In genomic region chr7:45798511-45798836, GRCm38 (mm10) we compare ENCODE assay signal across 8 mouse cellular contexts. TPM values are rescaled to one million over a fixed set of nuclear protein-coding genes. Genes with fewer than 3 reads are reported as not detected.
DNase-seq lines count a peak whose midpoint lies in the region; ATAC-seq and TF ChIP-seq lines count a peak whose summit lies in the region.

No protein-coding gene starts in this region.

- H3K27me3 ChIP-seq in CH12.LX (replicated peaks) = peaks cover 13% of the 10 kb centered on the region
- H3K27me3 ChIP-seq in forebrain, embryonic 16.5 days (replicated peaks; ENCODE audit: control insufficient read depth, insufficient read depth, low read length) = no peaks in the 10 kb centered on the region
- H3K27me3 ChIP-seq in limb, embryonic 10.5 days (ENCODE audit: low read depth, poor library complexity, severe bottlenecking) = peaks cover 74% of the 10 kb centered on the region
- peaks cover 9% of the 10 kb centered on the region; the same call in 1 of the 2 replicates for H3K27me3 ChIP-seq in midbrain, embryonic 15.5 days (replicated peaks)

- no peak for TF ChIP-seq RAD21 in CH12.LX (IDR thresholded peaks at IDR 0.05; ENCODE audit: low read depth, low read length)

- no peak for TF ChIP-seq EP300 in CH12.LX (IDR thresholded peaks at IDR 0.05; ENCODE audit: low read length)

- 2% methylated on average over 19 of the region's 19 CpGs for WGBS in forebrain, embryonic 16.5 days
- 4% methylated on average over 19 of the region's 19 CpGs for WGBS in limb, embryonic 10.5 days
- 2% methylated on average over 19 of the region's 19 CpGs for WGBS in midbrain, embryonic 15.5 days

- peak overlapping the region; percentile 11; the same call in 1 of the 2 replicates for H3K4me2 ChIP-seq in CH12.LX (ENCODE audit: insufficient read depth, low read depth, poor library complexity, severe bottlenecking)
- peak overlapping the region; percentile 51; the same call in 1 of the 2 replicates for H3K4me2 ChIP-seq in forebrain, embryonic 16.5 days (ENCODE audit: low read length)
- peak overlapping the region; percentile 44 for H3K4me2 ChIP-seq in midbrain, embryonic 15.5 days

- no peaks in the 10 kb centered on the region for H3K9me3 ChIP-seq in CH12.LX (replicated peaks; ENCODE audit: low read length)
- H3K9me3 ChIP-seq in forebrain, embryonic 16.5 days (ENCODE audit: control insufficient read depth, low read length) = no peaks in the 10 kb centered on the region
- no peaks in the 10 kb centered on the region for H3K9me3 ChIP-seq in limb, embryonic 10.5 days (replicated peaks)
- H3K9me3 ChIP-seq in midbrain, embryonic 15.5 days = no peaks in the 10 kb centered on the region

- H3K4me1 ChIP-seq in CH12.LX (ENCODE audit: control insufficient read depth in 1 of 2, insufficient read depth in 2 of 2) = peaks cover 5 to 9% of the 10 kb centered on the region in 2 experiments
- peaks cover 18% of the 10 kb centered on the region for H3K4me1 ChIP-seq in forebrain, embryonic 16.5 days (replicated peaks; ENCODE audit: control insufficient read depth, insufficient read depth, low read length)
- H3K4me1 ChIP-seq in limb, embryonic 10.5 days = peaks cover 33% of the 10 kb centered on the region
- H3K4me1 ChIP-seq in midbrain, embryonic 15.5 days = peaks cover 31% of the 10 kb centered on the region

- TF ChIP-seq CTCF in CH12.LX (conservative IDR thresholded peaks at IDR 0.05 in 1 of 2, IDR thresholded peaks at IDR 0.05 in 1 of 2; ENCODE audit: low read depth in 2 of 2, low read length in 2 of 2) = no peak

- no peak overlapping the region for H3K9ac ChIP-seq in CH12.LX (ENCODE audit: insufficient read depth, low read depth)
- peak overlapping the region; percentile 24; the same call in 1 of the 2 replicates for H3K9ac ChIP-seq in forebrain, embryonic 16.5 days (replicated peaks; ENCODE audit: low read depth, low read length)
- 0 out of 2 replicates have a peak overlapping the region, but pooled peaks have one; percentile 16 for H3K9ac ChIP-seq in midbrain, embryonic 15.5 days

- in situ Hi-C loops in CH12.LX (cut with MboI; ENCODE audit: low pct_ligation_motif_present, low pct_unique_long_range_greater_than_20kb, low sequenced_read_pairs) = no loop called here

- H3K36me3 ChIP-seq in CH12.LX (replicated peaks in 1 of 2; ENCODE audit: control insufficient read depth in 1 of 2, insufficient read depth in 1 of 2, low read length in 1 of 2) = no peaks in the 10 kb centered on the region
- peaks cover 23% of the 10 kb centered on the region for H3K36me3 ChIP-seq in forebrain, embryonic 16.5 days (ENCODE audit: control insufficient read depth, insufficient read depth)
- peaks cover 57% of the 10 kb centered on the region for H3K36me3 ChIP-seq in limb, embryonic 10.5 days
- H3K36me3 ChIP-seq in midbrain, embryonic 15.5 days (replicated peaks) = peaks cover 38% of the 10 kb centered on the region

- H3K79me2 ChIP-seq in CH12.LX (replicated peaks; ENCODE audit: control insufficient read depth, extremely low read depth, insufficient read depth, poor library complexity, severe bottlenecking) = no peaks in the 10 kb centered on the region

- no peak for TF ChIP-seq POLR2A in CH12.LX (IDR thresholded peaks at IDR 0.05; ENCODE audit: low read depth, low read length)

- ATAC-seq in forebrain, embryonic 16.5 days = no peak
- ATAC-seq in midbrain, embryonic 15.5 days (replicated peaks) = no peak
- no peak for ATAC-seq in megakaryocyte-erythroid progenitor cell, adult 5-6 weeks (replicated peaks; ENCODE audit: low FRiP score, low TSS enrichment, poor library complexity, severe bottlenecking)

- peak overlapping the region in 1 of 3 experiments; percentile 19 for H3K4me3 ChIP-seq in CH12.LX (replicated peaks in 1 of 3; ENCODE audit: low read depth in 2 of 3, low read length in 2 of 3, poor library complexity in 1 of 3)
- peak overlapping the region; percentile 31 for H3K4me3 ChIP-seq in forebrain, embryonic 16.5 days (replicated peaks; ENCODE audit: low read length)
- H3K4me3 ChIP-seq in limb, embryonic 10.5 days = peak overlapping the region; percentile 62
- H3K4me3 ChIP-seq in midbrain, embryonic 15.5 days = peak overlapping the region; percentile 6

- dilution Hi-C loops in CH12.LX (cut with MboI; ENCODE audit: extremely low pct_ligation_motif_present, extremely low pct_unique_long_range_greater_than_20kb, low sequenced_read_pairs) = no loop called here

- DNase-seq in embryo, embryonic 11 days = peak; percentile 45
- no peak for DNase-seq in embryo, embryonic 10.5 days (ENCODE audit: low spot score)
- DNase-seq in CH12.LX (ENCODE audit: extremely low read depth) = no peak
- peak; percentile 66 for DNase-seq in limb, embryonic 10.5 days (ENCODE audit: low spot score)
- DNase-seq in Muller cell, postnatal 12 days (ENCODE audit: inconsistent ontology term) = no peak

- H3K27ac ChIP-seq in CH12.LX (ENCODE audit: insufficient read depth, low read depth) = no peak overlapping the region
- no peak overlapping the region for H3K27ac ChIP-seq in forebrain, embryonic 16.5 days (ENCODE audit: low read length)
- H3K27ac ChIP-seq in limb, embryonic 10.5 days = peak overlapping the region; percentile 81
- H3K27ac ChIP-seq in midbrain, embryonic 15.5 days = no peak overlapping the region

TF ChIP-seq in CH12.LX, 34 proteins besides CTCF, POLR2A, EP300 and RAD21:
- TF ChIP-seq CHD1 (IDR thresholded peaks at IDR 0.05; ENCODE audit: low read depth, low read length) (no peak), IRF4 (IDR thresholded peaks at IDR 0.05; ENCODE audit: low read depth, low read length) (no peak), PAX5 (IDR thresholded peaks at IDR 0.05; ENCODE audit: low read length) (no peak), HCFC1 (IDR thresholded peaks at IDR 0.05; ENCODE audit: low read depth, low read length) (no peak), SMC3 (IDR thresholded peaks at IDR 0.05; ENCODE audit: low read depth, low read length) (no peak), ETS1 (conservative IDR thresholded peaks at IDR 0.05; ENCODE audit: low read depth, low read length) (no peak), GABPA (IDR thresholded peaks at IDR 0.05; ENCODE audit: insufficient replicate concordance, low read depth, low read length) (no peak), ZMIZ1 (IDR thresholded peaks at IDR 0.05; ENCODE audit: low read depth, low read length) (no peak)
TF ChIP-seq in CH12.LX: peak in this region for 0.

RNA-seq across cellular contexts. Expression of gene Sult2b1, which starts 14.0 kb away (rescaled TPM):
- total RNA-seq in CH12.LX (2012; rRNA removed) = 0.13 and 0.17 TPM in 2 replicates
- not detected in 2 replicates for total RNA-seq in CH12.LX (2014; rRNA removed)
- 0.29 TPM in 1 of 2 replicates, not detected in the other for polyA plus RNA-seq in CH12.LX (2012; ENCODE audit: insufficient read length, low read depth)
- polyA plus RNA-seq in forebrain, embryonic 16.5 days (2015; fragmentation: Nextera tagmentation; extraction: Ambion mirVana) = 5.5 and 7.1 TPM in 2 replicates
- 1.8 and 2.1 TPM in 2 replicates for polyA plus RNA-seq in limb, embryonic 10.5 days (2016; fragmentation: Nextera tagmentation; extraction: Ambion mirVana)
- polyA plus RNA-seq in midbrain, embryonic 15.5 days (2015; fragmentation: Nextera tagmentation; extraction: Ambion mirVana) = 8.3 and 9.7 TPM in 2 replicates
- 0.84 TPM in 1 of 2 replicates, not detected in the other for total RNA-seq in megakaryocyte-erythroid progenitor cell, adult 5-6 weeks (2014; fragmentation: Nextera tagmentation)
- not detected in 2 replicates for total RNA-seq in megakaryocyte-erythroid progenitor cell, adult 5-6 weeks (2017)

RNA-seq across cellular contexts. Expression of gene Lmtk3, which starts 14.9 kb away (rescaled TPM):
- total RNA-seq in CH12.LX (2012; rRNA removed) (0.30 and 0.46 TPM in 2 replicates), CH12.LX (2014; rRNA removed) (0.19 TPM in 1 of 2 replicates, not detected in the other)
- 0.18 and 0.34 TPM in 2 replicates for polyA plus RNA-seq in CH12.LX (2012; ENCODE audit: insufficient read length, low read depth)
- polyA plus RNA-seq in forebrain, embryonic 16.5 days (2015; fragmentation: Nextera tagmentation; extraction: Ambion mirVana) = 18.9 and 26.4 TPM in 2 replicates
- polyA plus RNA-seq in limb, embryonic 10.5 days (2016; fragmentation: Nextera tagmentation; extraction: Ambion mirVana) = 2.2 and 3.2 TPM in 2 replicates
- 29.8 and 34.8 TPM in 2 replicates for polyA plus RNA-seq in midbrain, embryonic 15.5 days (2015; fragmentation: Nextera tagmentation; extraction: Ambion mirVana)
- total RNA-seq in megakaryocyte-erythroid progenitor cell, adult 5-6 weeks (2014; fragmentation: Nextera tagmentation) = not detected in 2 replicates
- not detected in 2 replicates for total RNA-seq in megakaryocyte-erythroid progenitor cell, adult 5-6 weeks (2017)

RNA-seq across cellular contexts. Expression of gene Cyth2, which starts 15.9 kb away (rescaled TPM):
- 59.1 and 64.2 TPM in 2 replicates for total RNA-seq in CH12.LX (2012; rRNA removed)
- total RNA-seq in CH12.LX (2014; rRNA removed) = 25.6 and 28.7 TPM in 2 replicates
- 59.4 and 75.4 TPM in 2 replicates for polyA plus RNA-seq in CH12.LX (2012; ENCODE audit: insufficient read length, low read depth)
- 327 and 379 TPM in 2 replicates for polyA plus RNA-seq in forebrain, embryonic 16.5 days (2015; fragmentation: Nextera tagmentation; extraction: Ambion mirVana)
- polyA plus RNA-seq in limb, embryonic 10.5 days (2016; fragmentation: Nextera tagmentation; extraction: Ambion mirVana) = 170 TPM in 2 replicates
- 329 and 334 TPM in 2 replicates for polyA plus RNA-seq in midbrain, embryonic 15.5 days (2015; fragmentation: Nextera tagmentation; extraction: Ambion mirVana)
- 27.2 and 30.8 TPM in 2 replicates for total RNA-seq in megakaryocyte-erythroid progenitor cell, adult 5-6 weeks (2014; fragmentation: Nextera tagmentation)
- total RNA-seq in megakaryocyte-erythroid progenitor cell, adult 5-6 weeks (2017) = 36.9 and 38.0 TPM in 2 replicates

RNA-seq across cellular contexts. Expression of gene Kcnj14, which starts 26.1 kb away (rescaled TPM):
- 1.5 and 2.1 TPM in 2 replicates for total RNA-seq in CH12.LX (2012; rRNA removed)
- 1.0 and 1.3 TPM in 2 replicates for total RNA-seq in CH12.LX (2014; rRNA removed)
- 3.2 and 3.5 TPM in 2 replicates for polyA plus RNA-seq in CH12.LX (2012; ENCODE audit: insufficient read length, low read depth)
- 0.85 and 1.1 TPM in 2 replicates for polyA plus RNA-seq in forebrain, embryonic 16.5 days (2015; fragmentation: Nextera tagmentation; extraction: Ambion mirVana)
- 1.2 and 1.4 TPM in 2 replicates for polyA plus RNA-seq in limb, embryonic 10.5 days (2016; fragmentation: Nextera tagmentation; extraction: Ambion mirVana)
- polyA plus RNA-seq in midbrain, embryonic 15.5 days (2015; fragmentation: Nextera tagmentation; extraction: Ambion mirVana) = 1.1 TPM in 2 replicates
- not detected in 2 replicates for total RNA-seq in megakaryocyte-erythroid progenitor cell, adult 5-6 weeks (2014; fragmentation: Nextera tagmentation)
- total RNA-seq in megakaryocyte-erythroid progenitor cell, adult 5-6 weeks (2017) = not detected in 2 replicates

RNA-seq across cellular contexts. Expression of gene Grwd1, which starts 32.3 kb away (rescaled TPM):
- total RNA-seq in CH12.LX (2012; rRNA removed) (83.0 and 128 TPM in 2 replicates), CH12.LX (2014; rRNA removed) (88.1 and 98.5 TPM in 2 replicates)
- 108 and 115 TPM in 2 replicates for polyA plus RNA-seq in CH12.LX (2012; ENCODE audit: insufficient read length, low read depth)
- 45.3 and 46.1 TPM in 2 replicates for polyA plus RNA-seq in forebrain, embryonic 16.5 days (2015; fragmentation: Nextera tagmentation; extraction: Ambion mirVana)
- 116 and 156 TPM in 2 replicates for polyA plus RNA-seq in limb, embryonic 10.5 days (2016; fragmentation: Nextera tagmentation; extraction: Ambion mirVana)
- polyA plus RNA-seq in midbrain, embryonic 15.5 days (2015; fragmentation: Nextera tagmentation; extraction: Ambion mirVana) = 40.5 and 44.2 TPM in 2 replicates
- total RNA-seq in megakaryocyte-erythroid progenitor cell, adult 5-6 weeks (2014; fragmentation: Nextera tagmentation) = 45.7 and 67.7 TPM in 2 replicates
- total RNA-seq in megakaryocyte-erythroid progenitor cell, adult 5-6 weeks (2017) = 22.1 and 39.4 TPM in 2 replicates

Comparison
In these comparisons a context has a peak if more than half of its experiments do, and no peak if none do; other contexts are left out.
1. DNase-seq: peak in embryo, embryonic 11 days (single experiment) and limb, embryonic 10.5 days (single experiment); none in embryo, embryonic 10.5 days (single experiment), CH12.LX (single experiment) and Muller cell, postnatal 12 days (single experiment).
2. Peak in every context shown above with its lines, with median percentiles within 50 percentile points of each other: H3K4me2 ChIP-seq.